Mouse (Mus musculus) heart, postnatal 0 days (tissue): ENCODE measurements around the gene Taf1b.

Experiments
- CTCF ChIP-seq: IDR thresholded peaks from 2 replicates; pipeline ENCODE4 v1.5.1; 2016; ENCODE audit warnings: antibody characterized with exemption, control low read depth, low read depth
- EP300 ChIP-seq: IDR thresholded peaks from 2 replicates; pipeline ENCODE4 v1.6.1; 2016; ENCODE audit warnings: antibody characterized with exemption, low read depth

DNA sequence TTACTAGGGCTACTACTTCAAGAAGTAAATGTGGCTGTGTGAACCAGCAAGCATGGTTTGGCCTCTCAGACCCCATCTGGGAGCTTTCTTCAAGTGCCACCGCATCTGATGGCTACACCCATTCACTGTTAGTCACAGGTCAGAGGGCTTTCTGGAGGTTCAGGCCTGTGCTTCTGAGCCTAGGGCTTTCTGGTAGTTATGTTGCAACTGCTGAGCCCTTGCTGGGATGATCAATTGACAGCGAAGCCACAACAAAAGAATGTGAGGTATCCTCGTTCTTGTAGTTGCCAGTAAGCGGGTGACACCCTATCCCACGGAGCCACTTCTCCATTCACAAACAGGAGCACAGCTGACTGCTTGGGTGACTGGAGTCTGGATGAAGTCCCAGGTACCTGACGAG lies 67.2 kb downstream of the Taf1b start:
- no peak for TF ChIP-seq CTCF
- TF ChIP-seq EP300: no peak
